Mouse (Mus musculus) heart, adult 2 months (tissue): Measurements from ENCODE around the gene Crabp1.

Source experiments
- CTCF ChIP-seq: fragments of 200-600 bp; IDR thresholded peaks from 2 replicates; pipeline ENCODE4 v1.8.1; 2022; ENCODE audit warnings: antibody characterized with exemption, mild to moderate bottlenecking, moderate library complexity
- EP300 ChIP-seq: fragments of 200-500 bp; IDR thresholded peaks from 2 replicates; pipeline ENCODE4 v1.6.1; 2011; ENCODE audit warnings: low read depth, low read length, control low read depth; ENCODE audit not compliant: insufficient read depth
- POLR2A ChIP-seq: fragments of 200-500 bp; IDR thresholded peaks from 2 replicates; pipeline ENCODE4 v1.6.1; 2011; ENCODE audit warnings: mild to moderate bottlenecking, low read depth, low read length, control low read depth; ENCODE audit not compliant: insufficient read depth

DNA sequence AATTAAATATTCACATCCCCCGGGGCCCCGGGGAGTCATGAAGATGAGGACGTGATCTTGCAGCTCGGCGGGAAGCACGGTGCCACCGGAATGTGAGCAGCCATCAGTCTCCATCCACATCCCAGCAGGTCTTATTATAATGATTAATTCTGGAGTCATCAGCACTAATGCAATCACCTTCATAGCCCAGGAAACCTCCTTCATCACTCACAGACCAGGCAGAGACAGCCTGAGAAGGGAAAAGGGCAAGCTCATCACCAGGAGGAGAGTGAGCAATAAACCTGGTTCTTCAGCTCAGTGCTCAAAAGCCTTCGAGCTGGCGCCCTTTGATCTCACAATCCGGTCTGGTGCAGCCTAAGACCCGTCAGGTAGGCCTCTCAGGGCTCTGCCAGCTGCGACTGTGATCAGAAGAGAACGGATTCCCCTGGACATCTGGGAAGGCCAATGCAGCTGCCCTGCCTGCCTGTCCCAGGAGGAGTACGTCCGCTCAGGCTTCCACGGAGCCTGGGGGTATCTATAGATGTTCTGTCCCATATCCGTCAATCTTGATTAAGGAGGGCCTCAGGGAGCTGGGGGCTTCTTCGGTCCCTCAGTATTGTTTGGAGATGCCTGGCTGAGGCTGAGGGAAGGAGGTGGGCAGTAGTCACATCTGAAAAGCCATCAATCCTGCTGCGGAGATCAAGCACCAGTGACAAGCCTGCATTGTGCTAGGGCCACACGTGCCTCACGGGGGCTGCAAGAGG lies 12.2 kb upstream of the Crabp1 start:
- TF ChIP-seq POLR2A (no peak), EP300 (no peak), CTCF (no peak)
